Mouse (Mus musculus) testis, adult 2 months (tissue): Measurements from ENCODE around the gene Senp1.

Source experiments
- CTCF ChIP-seq: fragments of 200-500 bp; IDR thresholded peaks from 2 replicates; pipeline ENCODE4 v1.5.1; 2012; ENCODE audit warnings: low read depth, mild to moderate bottlenecking, inconsistent platforms, low read length, moderate library complexity; ENCODE audit not compliant: control insufficient read depth, insufficient read depth, insufficient replicate concordance
- POLR2A ChIP-seq: fragments of 200-500 bp; IDR thresholded peaks from 2 replicates; pipeline ENCODE4 v1.6.1; 2012; ENCODE audit warnings: low read depth, mild to moderate bottlenecking, inconsistent platforms, low read length, moderate library complexity; ENCODE audit not compliant: control insufficient read depth

DNA sequence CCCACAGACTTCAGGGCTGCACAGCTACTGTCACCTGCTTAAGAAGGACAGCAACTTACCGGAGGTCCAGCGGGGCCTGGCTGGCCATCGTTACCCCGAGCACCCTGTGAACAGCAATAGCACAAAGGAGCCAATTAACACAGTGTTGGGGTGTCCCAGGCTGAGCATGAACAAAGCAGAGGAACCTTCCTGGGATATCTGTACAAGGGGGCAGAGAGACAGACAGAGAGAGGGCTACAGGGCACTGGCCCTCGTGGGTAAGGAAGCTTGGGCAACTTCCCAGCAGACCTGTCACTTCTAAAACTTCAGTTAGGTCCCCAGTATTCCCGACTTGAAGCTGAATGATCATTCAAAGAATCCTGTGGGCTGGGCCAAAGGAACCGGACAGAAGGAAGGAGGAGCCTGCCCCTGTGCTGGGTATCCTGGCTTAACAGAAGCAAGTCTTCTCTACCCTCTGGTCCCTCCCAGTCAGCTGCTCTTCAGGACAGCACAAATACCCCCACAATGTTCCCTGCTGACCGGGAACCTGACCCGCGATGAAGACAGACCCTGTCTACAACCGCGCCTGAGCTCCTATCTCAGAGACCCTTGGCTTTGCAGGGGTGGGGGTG is 102.2 kb downstream of the Senp1 start:
- TF ChIP-seq CTCF (no peak), POLR2A (no peak)
